26 mouse cellular contexts compared by ENCODE assay signal in genomic region chr8:77732964-77733363, GRCm38 (mm10). TPM values are rescaled to one million over a fixed set of nuclear protein-coding genes. Genes with fewer than 3 reads are reported as not detected.
DNase-seq lines count a peak whose midpoint lies in the region; ATAC-seq lines count a peak whose summit lies in the region.
"Had no signal": no experiment of that assay in that cellular context is flagged by ENCODE, and none has a peak within 500 bp of the region (broad histone marks: within the 10 kb centered on the region; RNA-seq: fewer than 3 reads in every experiment).

No protein-coding gene starts in this region.

- H3K9ac ChIP-seq in kidney, embryonic 15.5 days = no peak overlapping the region
- H3K9ac ChIP-seq in kidney, embryonic 16.5 days (replicated peaks; ENCODE audit: low read length) = no peak overlapping the region
- H3K9ac ChIP-seq in lung, embryonic 16.5 days (ENCODE audit: low read length) = no peak overlapping the region
- H3K9ac ChIP-seq: forebrain, postnatal 0 days; heart, embryonic 12.5 days; heart, embryonic 15.5 days; hindbrain, embryonic 14.5 days had no signal

- no peak overlapping the region for H3K4me3 ChIP-seq in kidney, embryonic 15.5 days (replicated peaks)
- no peak overlapping the region for H3K4me3 ChIP-seq in kidney, embryonic 16.5 days (ENCODE audit: low read length)
- no peak overlapping the region for H3K4me3 ChIP-seq in lung, embryonic 16.5 days (ENCODE audit: low read length)
- H3K4me3 ChIP-seq: gastrocnemius, adult 2 months; heart, embryonic 12.5 days; heart, embryonic 15.5 days had no signal

- DNase-seq in lung, postnatal 10 days = no peak
- peak; percentile 19 for DNase-seq in NIH3T3 (ENCODE audit: low read depth)
- no peak for DNase-seq in right cerebral cortex, postnatal 14 days
- DNase-seq: adrenal gland, adult 8-10 months; adrenal gland, postnatal 25 days; cerebellum, adult 11-12 months; cerebellum, adult 8-10 months; cerebellum, postnatal 10 days; cerebellum, postnatal 36 days; embryo, embryonic 11 days; forebrain, postnatal 0 days; gastrocnemius, adult 2 months; gastrocnemius, postnatal 14 days; heart, adult 18-20 months; heart, postnatal 10 days; heart, postnatal 4 days had no signal

- no peaks in the 10 kb centered on the region for H3K27me3 ChIP-seq in kidney, embryonic 15.5 days
- no peaks in the 10 kb centered on the region for H3K27me3 ChIP-seq in kidney, embryonic 16.5 days (ENCODE audit: insufficient read depth, low read length)
- no peaks in the 10 kb centered on the region for H3K27me3 ChIP-seq in lung, embryonic 16.5 days (ENCODE audit: control insufficient read depth, insufficient read depth, low read depth, low read length)
- H3K27me3 ChIP-seq: heart, embryonic 12.5 days; heart, embryonic 15.5 days had no signal

- H3K36me3 ChIP-seq in kidney, embryonic 15.5 days = no peaks in the 10 kb centered on the region
- H3K36me3 ChIP-seq in kidney, embryonic 16.5 days (ENCODE audit: insufficient read depth, low read length) = no peaks in the 10 kb centered on the region
- H3K36me3 ChIP-seq in lung, embryonic 16.5 days (ENCODE audit: control insufficient read depth, insufficient read depth, low read length) = no peaks in the 10 kb centered on the region
- H3K36me3 ChIP-seq: heart, embryonic 12.5 days; heart, embryonic 15.5 days had no signal

- 0 out of 2 replicates have a peak, but pooled peaks have one; percentile 29 for ATAC-seq in kidney, embryonic 15.5 days (replicated peaks; ENCODE audit: low FRiP score)
- ATAC-seq in kidney, embryonic 16.5 days (ENCODE audit: low FRiP score, low TSS enrichment) = no peak
- peak; percentile 78 for ATAC-seq in lung, embryonic 16.5 days (ENCODE audit: low read depth)
- ATAC-seq: activated CD4-positive, CD25-positive, alpha-beta regulatory T cell, adult 4 months; CD4-positive, CD25-positive, alpha-beta regulatory T cell, adult 4 months; forebrain, embryonic 14.5 days; forebrain, postnatal 0 days; hindbrain, postnatal 0 days had no signal

- 73% methylated on average over 3 of the region's 3 CpGs for WGBS in kidney, embryonic 15.5 days
- WGBS in kidney, embryonic 16.5 days = 65% methylated on average over 3 of the region's 3 CpGs
- WGBS in lung, embryonic 16.5 days = 31% methylated on average over 3 of the region's 3 CpGs

- H3K27ac ChIP-seq in kidney, embryonic 15.5 days = 0 out of 2 replicates have a peak overlapping the region, but pooled peaks have one; percentile 43
- H3K27ac ChIP-seq in kidney, embryonic 16.5 days (ENCODE audit: low read length) = no peak overlapping the region
- no peak overlapping the region for H3K27ac ChIP-seq in lung, embryonic 16.5 days (ENCODE audit: low read length)
- H3K27ac ChIP-seq: gastrocnemius, adult 2 months; heart, embryonic 15.5 days; hindbrain, embryonic 14.5 days; hindbrain, postnatal 0 days had no signal

- no peak overlapping the region for H3K4me2 ChIP-seq in kidney, embryonic 15.5 days
- no peak overlapping the region for H3K4me2 ChIP-seq in kidney, embryonic 16.5 days (replicated peaks; ENCODE audit: low read depth, low read length)
- no peak overlapping the region for H3K4me2 ChIP-seq in lung, embryonic 16.5 days (ENCODE audit: low read depth, low read length)
- H3K4me2 ChIP-seq: heart, embryonic 12.5 days; heart, embryonic 15.5 days; hindbrain, embryonic 14.5 days had no signal

- H3K9me3 ChIP-seq in kidney, embryonic 15.5 days (replicated peaks) = peaks cover 9% of the 10 kb centered on the region
- H3K9me3 ChIP-seq in kidney, embryonic 16.5 days (ENCODE audit: low read length) = peaks cover 12% of the 10 kb centered on the region; the same call in 1 of the 2 replicates
- H3K9me3 ChIP-seq in lung, embryonic 16.5 days (ENCODE audit: control insufficient read depth, low read length) = peaks cover 12% of the 10 kb centered on the region

- 0 out of 2 replicates have a peak, but pooled peaks cover 2% of the 10 kb centered on the region for H3K4me1 ChIP-seq in kidney, embryonic 15.5 days
- H3K4me1 ChIP-seq in kidney, embryonic 16.5 days (ENCODE audit: insufficient read depth, low read length) = no peaks in the 10 kb centered on the region
- no peaks in the 10 kb centered on the region for H3K4me1 ChIP-seq in lung, embryonic 16.5 days (replicated peaks; ENCODE audit: control insufficient read depth, insufficient read depth, low read length)
- H3K4me1 ChIP-seq: heart, embryonic 12.5 days; heart, embryonic 15.5 days had no signal

RNA-seq across cellular contexts. Expression of gene Ednra, which starts 8.7 kb away (rescaled TPM):
- 27.8 and 30.5 TPM in 2 replicates for polyA plus RNA-seq in kidney, embryonic 15.5 days (2015; fragmentation: Nextera tagmentation; extraction: Ambion mirVana)
- polyA plus RNA-seq in kidney, embryonic 16.5 days (2015; fragmentation: Nextera tagmentation; extraction: Ambion mirVana) = 28.6 and 32.4 TPM in 2 replicates
- polyA plus RNA-seq in lung, embryonic 16.5 days (2015; fragmentation: Nextera tagmentation; extraction: Ambion mirVana) = 109 and 113 TPM in 2 replicates
- polyA plus RNA-seq: activated CD4-positive, CD25-positive, alpha-beta regulatory T cell, adult 4 months; CD4-positive, CD25-positive, alpha-beta regulatory T cell, adult 4 months had no signal
